Comparison of ENCODE assay signal across 15 mouse cellular contexts in the genomic region with DNA sequence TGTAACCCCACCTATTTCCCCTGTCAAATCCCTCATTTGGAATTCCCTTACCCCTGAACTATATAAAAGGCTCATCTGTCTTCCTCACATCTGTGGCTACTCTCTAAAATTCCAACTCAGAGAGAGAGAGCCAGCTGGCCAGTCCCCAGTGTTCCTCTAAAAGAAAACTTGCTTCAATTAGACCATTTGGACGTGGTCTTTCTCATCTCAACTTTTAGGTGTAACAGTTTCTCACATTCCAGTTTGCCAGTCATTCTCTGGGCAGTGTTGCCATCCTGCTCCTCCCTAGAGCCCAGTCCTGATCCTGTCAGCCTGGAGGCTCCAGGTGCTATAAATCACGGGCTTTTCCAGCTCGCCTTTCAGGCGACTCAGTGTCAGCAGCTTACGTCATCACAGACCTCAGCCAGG. TPM values are rescaled to one million over a fixed set of nuclear protein-coding genes. Genes with fewer than 3 reads are reported as not detected.
DNase-seq lines count a peak whose midpoint lies in the region; ATAC-seq lines count a peak whose summit lies in the region.
"Had no signal": no experiment of that assay in that cellular context is flagged by ENCODE, and none has a peak within 500 bp of the region (broad histone marks: within the 10 kb centered on the region; RNA-seq: fewer than 3 reads in every experiment).

No protein-coding gene starts in this region.

- H3K27ac ChIP-seq in midbrain, embryonic 11.5 days (ENCODE audit: low read depth, low read length), result no peak overlapping the region
- no peak overlapping the region for H3K27ac ChIP-seq in midbrain, embryonic 13.5 days
- H3K27ac ChIP-seq: hindbrain, embryonic 10.5 days; liver, embryonic 12.5 days; midbrain, embryonic 10.5 days had no signal

- peak; percentile 64 to 67 for DNase-seq in heart, adult 18-20 months
- DNase-seq in heart, postnatal 25 days (ENCODE audit: low spot score), result no peak
- peak; percentile 64 for DNase-seq in midbrain, embryonic 11.5 days (ENCODE audit: low spot score, missing footprints)
- peak; percentile 44 for DNase-seq in gonadal fat pad, adult 2 months (ENCODE audit: low read depth)
- DNase-seq in skeletal muscle tissue, adult 2 months (ENCODE audit: low read depth, low spot score), result peak; percentile 69
- DNase-seq in thymus, adult 18-20 months, result no peak
- DNase-seq in spleen, adult 18-20 months, result no peak
- DNase-seq: cerebellum, adult 8-10 months; right cerebral cortex, postnatal 25 days; thymus, postnatal 36 days had no signal

- ATAC-seq in midbrain, embryonic 11.5 days (ENCODE audit: low FRiP score), result no peak
- no peak for ATAC-seq in midbrain, embryonic 13.5 days
- ATAC-seq: liver, embryonic 12.5 days had no signal

- no peaks in the 10 kb centered on the region for H3K9me3 ChIP-seq in midbrain, embryonic 11.5 days (ENCODE audit: control insufficient read depth, low read length)
- H3K9me3 ChIP-seq in midbrain, embryonic 13.5 days, result no peaks in the 10 kb centered on the region
- H3K9me3 ChIP-seq: liver, embryonic 12.5 days; midbrain, embryonic 10.5 days had no signal

- H3K4me2 ChIP-seq in midbrain, embryonic 11.5 days, result no peak overlapping the region
- no peak overlapping the region for H3K4me2 ChIP-seq in midbrain, embryonic 13.5 days (replicated peaks)
- H3K4me2 ChIP-seq: liver, embryonic 12.5 days had no signal

- H3K4me1 ChIP-seq in midbrain, embryonic 11.5 days (ENCODE audit: control insufficient read depth, insufficient read depth, low read length), result no peaks in the 10 kb centered on the region
- no peaks in the 10 kb centered on the region for H3K4me1 ChIP-seq in midbrain, embryonic 13.5 days (replicated peaks)

- H3K4me3 ChIP-seq in midbrain, embryonic 11.5 days (ENCODE audit: low read depth, low read length), result no peak overlapping the region
- no peak overlapping the region for H3K4me3 ChIP-seq in midbrain, embryonic 13.5 days (replicated peaks)
- H3K4me3 ChIP-seq: erythroblast, embryonic 14.5 days; hindbrain, embryonic 10.5 days; liver, embryonic 12.5 days; midbrain, embryonic 10.5 days had no signal

- H3K36me3 ChIP-seq in midbrain, embryonic 11.5 days (ENCODE audit: control insufficient read depth, insufficient read depth, low read length), result no peaks in the 10 kb centered on the region
- H3K36me3 ChIP-seq in midbrain, embryonic 13.5 days, result no peaks in the 10 kb centered on the region
- H3K36me3 ChIP-seq: hindbrain, embryonic 10.5 days; liver, embryonic 12.5 days; midbrain, embryonic 10.5 days had no signal

- intact Hi-C loops in heart, postnatal 25 days (cut with DNase I), result loop anchor here (5.0 kb wide), 1 partner anchor 71 kb away; no protein-coding TSS in a partner anchor

- no peaks in the 10 kb centered on the region for H3K27me3 ChIP-seq in midbrain, embryonic 11.5 days (ENCODE audit: control insufficient read depth, insufficient read depth, low read length)
- no peaks in the 10 kb centered on the region for H3K27me3 ChIP-seq in midbrain, embryonic 13.5 days

- WGBS in midbrain, embryonic 11.5 days, result 87% methylated on average over 5 of the region's 5 CpGs
- 88% methylated on average over 5 of the region's 5 CpGs for WGBS in midbrain, embryonic 13.5 days

- H3K9ac ChIP-seq in midbrain, embryonic 11.5 days (ENCODE audit: low read length), result no peak overlapping the region
- no peak overlapping the region for H3K9ac ChIP-seq in midbrain, embryonic 13.5 days (replicated peaks)
- H3K9ac ChIP-seq: liver, embryonic 12.5 days had no signal

RNA-seq across cellular contexts. Expression of a gene that starts 56.3 kb away (rescaled TPM):
- total RNA-seq in heart, adult 18-20 months (2021), result 10 to 100 TPM; 14.1 to 14.9 TPM
- 10 to 100 TPM in 1 of 2 experiments, 1 to 10 TPM in 1; 8.9 to 11.6 TPM for total RNA-seq in heart, postnatal 25 days (2021)
- polyA plus RNA-seq in midbrain, embryonic 11.5 days (2014; fragmentation: Nextera tagmentation; extraction: Ambion mirVana), result 0.75 and 0.87 TPM in 2 replicates
- polyA plus RNA-seq in midbrain, embryonic 13.5 days (2015; fragmentation: Nextera tagmentation; extraction: Ambion mirVana), result 0.54 and 0.62 TPM in 2 replicates
- 3.0 and 4.3 TPM in 2 replicates for polyA plus RNA-seq in gonadal fat pad, adult 2 months (2012; rRNA removed)
- polyA plus RNA-seq: erythroblast, embryonic 14.5 days had no signal

Comparison
In these comparisons a context has a peak if more than half of its experiments do, and no peak if none do; other contexts are left out.
1. DNase-seq: peak in heart, adult 18-20 months (2 of 2), midbrain, embryonic 11.5 days (single experiment), gonadal fat pad, adult 2 months (single experiment) and skeletal muscle tissue, adult 2 months (single experiment); none in heart, postnatal 25 days (single experiment), thymus, adult 18-20 months (0 of 2) and spleen, adult 18-20 months (0 of 2).